Mouse (Mus musculus) kidney, adult 18-20 months (tissue): Measurements from ENCODE around the gene Vps50.
A peak's percentile ranks its signal among the peaks of the same experiment; 100 is the strongest.
"Not testable (repeated sequence)": the region's sequence is repeated elsewhere in the genome, so short reads cannot be mapped to it uniquely, and the experiment has no call there.

Source experiments
- DNase-seq: peaks from one replicate; pipeline ENCODE4 v3.0.0; 2021

Vps50 gene

GRCm38 (mm10) chr6:3498162-3498848 lies at the start of gene Vps50, which contains the start of gene Hepacam2:
Gene Vps50 (plus strand): TSS chr6:3498382.
Gene Hepacam2 (minus strand): TSS chr6:3498298.
- DNase-seq, result peak; percentile 89

DNA sequence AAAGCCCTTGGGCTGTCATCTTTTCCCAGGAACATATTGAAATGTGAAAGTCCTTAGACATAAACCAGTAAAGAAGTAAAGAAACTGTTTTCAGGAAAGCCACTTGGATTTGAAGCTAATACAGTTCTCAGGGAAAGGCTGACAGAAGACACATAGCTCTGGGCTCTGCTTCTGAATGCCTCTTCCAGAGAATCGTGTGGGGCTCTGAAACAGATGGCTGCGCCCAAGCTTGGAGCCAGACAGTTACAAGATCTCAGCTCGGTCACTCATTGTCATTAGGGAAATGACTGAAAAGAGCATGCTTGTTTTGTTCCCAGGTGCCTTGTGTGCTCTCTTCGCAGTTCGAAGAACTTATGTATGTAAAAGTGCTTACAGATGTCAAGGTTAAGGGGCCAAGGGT lies 43.8 kb upstream of the Vps50 start:
- DNase-seq, result no peak

DNA sequence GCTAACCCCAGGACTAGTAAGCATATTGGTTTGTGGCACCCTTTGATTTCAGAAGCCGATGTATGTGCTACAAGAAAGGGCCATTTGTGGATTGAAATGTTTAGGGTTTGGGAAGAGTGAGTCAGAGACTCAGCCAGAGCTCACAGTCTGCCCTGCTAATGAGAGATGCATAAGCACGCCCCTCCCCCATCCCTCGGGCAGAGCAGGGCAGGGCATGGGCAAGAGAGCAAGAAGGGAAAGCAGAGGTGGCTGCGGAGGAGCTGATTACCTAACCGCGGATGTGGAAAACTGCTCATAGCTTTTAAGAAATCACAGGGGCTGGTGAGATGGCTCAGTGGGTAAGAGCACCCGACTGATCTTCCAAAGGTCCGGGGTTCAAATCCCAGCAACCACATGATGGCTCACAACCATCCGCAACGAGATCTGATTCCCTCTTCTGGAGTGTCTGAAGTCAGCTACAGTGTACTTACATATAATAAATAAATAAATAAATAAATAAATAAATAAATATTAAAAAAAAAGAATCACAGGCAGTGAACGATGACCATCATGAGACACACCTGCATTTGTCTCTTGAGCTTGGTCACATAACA lies 42.1 kb upstream of the Vps50 start:
- DNase-seq, result peak; percentile 13

- DNase-seq, result no peak
Observed at GRCm38 (mm10) chr6:3463026-3463425, 35.2 kb upstream of the Vps50 start.

DNA sequence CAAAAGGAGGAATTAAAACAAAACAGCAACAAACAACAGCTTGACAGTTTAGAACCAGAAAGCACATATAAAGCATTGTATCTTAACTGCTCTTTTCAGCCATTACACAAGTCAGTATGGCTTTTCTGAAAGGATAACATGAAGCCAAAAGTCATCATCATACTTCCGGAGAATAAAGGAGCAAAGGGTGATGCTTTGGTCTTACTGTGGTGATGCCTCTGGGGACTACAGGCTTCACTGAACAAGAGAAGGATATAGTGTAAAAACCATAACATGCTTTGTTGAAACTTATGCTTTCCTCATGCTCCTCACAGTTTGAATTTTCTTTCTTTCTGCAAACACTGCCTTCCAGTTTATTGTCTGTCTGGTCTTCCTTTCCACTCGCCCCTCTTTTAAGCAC lies 34.6 kb upstream of the Vps50 start:
- DNase-seq, result no peak

DNA sequence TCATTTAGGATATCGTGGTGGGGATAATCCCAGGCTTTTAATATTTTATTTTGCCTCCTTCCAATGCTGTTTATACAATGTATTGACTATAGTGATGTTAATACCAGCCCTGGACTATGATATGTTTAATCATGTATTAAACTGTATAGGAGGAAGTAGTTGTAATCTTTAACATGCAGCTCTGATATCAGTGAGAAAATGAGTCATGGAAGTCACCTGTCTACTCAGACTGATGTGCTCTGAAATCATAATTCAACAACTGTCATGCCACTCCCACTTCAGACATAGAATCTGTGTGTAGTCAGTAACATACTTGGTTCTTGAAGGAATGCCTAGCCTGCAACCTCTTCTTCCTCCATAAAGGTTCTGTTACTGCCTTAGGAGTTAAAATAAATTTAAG lies 29.6 kb upstream of the Vps50 start:
- DNase-seq, result no peak

- no peak for DNase-seq
Observed at GRCm38 (mm10) chr6:3470706-3471105, 27.5 kb upstream of the Vps50 start.

- DNase-seq, result no peak
Observed at GRCm38 (mm10) chr6:3476299-3476698, 21.9 kb upstream of the Vps50 start.

GRCm38 (mm10) chr6:3479853-3480252 lies 18.3 kb upstream of the Vps50 start:
- no peak for DNase-seq

DNA sequence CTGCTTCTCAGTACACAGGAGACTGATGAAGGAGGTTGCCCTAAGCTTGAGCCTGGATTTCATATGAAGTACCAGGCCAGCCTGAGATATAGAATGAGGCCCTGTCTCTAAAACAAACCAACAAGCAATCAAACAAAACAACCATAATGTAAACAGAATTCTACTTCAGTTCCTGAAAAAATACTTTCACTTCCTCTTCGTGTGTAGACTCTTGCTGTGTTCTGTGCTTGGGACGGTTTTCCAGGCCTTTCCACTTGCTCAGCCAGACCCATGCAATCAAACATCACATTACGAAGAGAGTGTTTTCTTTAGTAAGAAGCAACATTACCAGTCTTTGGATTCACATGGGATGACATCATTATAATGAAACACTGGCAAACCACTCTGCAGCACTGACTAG lies 16.5 kb upstream of the Vps50 start:
- DNase-seq, result no peak

GRCm38 (mm10) chr6:3485133-3485532 lies 13.0 kb upstream of the Vps50 start:
- no peak for DNase-seq

GRCm38 (mm10) chr6:3487355-3487754 lies 10.8 kb upstream of the Vps50 start:
- no peak for DNase-seq

DNA sequence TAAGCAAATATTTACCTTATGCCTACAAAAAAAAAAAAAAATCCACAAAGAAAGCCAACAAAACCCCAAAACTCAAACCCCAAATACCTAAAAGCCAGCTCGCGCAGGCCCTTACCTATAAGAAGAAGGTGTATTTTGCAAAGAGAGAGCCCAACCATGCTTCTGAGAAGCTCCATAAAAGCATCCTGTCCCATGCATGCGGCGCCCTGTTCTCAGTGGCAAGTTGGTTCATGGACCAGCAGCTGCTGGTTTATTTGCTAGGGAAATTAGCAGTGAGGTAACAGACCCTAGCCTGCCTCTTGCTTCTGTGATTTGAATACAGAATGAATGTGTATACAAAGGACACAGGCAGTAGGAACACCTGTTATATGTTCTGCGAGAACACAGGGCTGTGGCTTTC lies 3.9 kb upstream of the Vps50 start:
- DNase-seq, result no peak

- no peak for DNase-seq
Observed at GRCm38 (mm10) chr6:3496210-3496609, 2.0 kb upstream of the Vps50 start.

- no peak for DNase-seq
Observed at GRCm38 (mm10) chr6:3500286-3500685, 2.1 kb downstream of the Vps50 start.

- no peak for DNase-seq
Observed at GRCm38 (mm10) chr6:3505289-3505688, 7.1 kb downstream of the Vps50 start.

DNA sequence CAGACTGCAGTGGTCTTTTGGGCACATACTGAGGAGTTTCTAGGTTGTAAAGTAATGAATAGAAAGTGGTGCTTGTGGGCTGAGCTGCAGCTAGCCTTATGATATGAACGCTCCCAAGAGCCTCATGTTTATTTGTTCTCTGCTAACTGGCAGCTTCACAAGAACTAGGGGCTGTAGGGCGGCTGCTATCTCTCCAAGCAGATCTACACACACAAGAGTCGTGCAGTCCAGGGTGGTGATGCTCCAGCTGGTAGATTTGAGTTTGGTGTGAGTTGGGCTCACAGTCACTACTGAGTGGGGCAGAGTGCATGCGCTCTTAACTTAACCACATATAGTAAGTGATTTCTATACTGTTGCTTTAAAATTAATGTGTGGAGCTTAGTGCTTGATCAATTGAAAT lies 8.9 kb downstream of the Vps50 start:
- DNase-seq, result no peak

GRCm38 (mm10) chr6:3508151-3508550 lies 10.0 kb downstream of the Vps50 start:
- not testable (repeated sequence) for DNase-seq

DNA sequence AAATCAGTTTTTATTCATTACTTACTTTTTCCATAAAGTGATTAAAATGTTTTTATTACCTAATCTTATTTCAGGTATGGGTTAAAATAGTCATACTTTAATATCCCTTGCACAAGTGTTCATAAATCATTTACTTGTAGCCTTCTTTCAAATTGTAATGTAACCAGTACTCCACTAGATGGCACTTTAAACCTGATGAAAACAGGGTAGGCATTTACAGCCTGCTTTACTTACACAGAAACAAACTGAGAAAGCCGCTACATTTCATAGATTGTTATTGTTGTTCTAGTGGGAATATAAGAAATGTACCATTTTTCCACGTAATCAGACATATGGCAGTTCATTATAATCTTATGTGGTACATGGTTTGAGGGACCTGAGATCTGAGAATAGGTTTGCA lies 11.6 kb downstream of the Vps50 start:
- no peak for DNase-seq

DNA sequence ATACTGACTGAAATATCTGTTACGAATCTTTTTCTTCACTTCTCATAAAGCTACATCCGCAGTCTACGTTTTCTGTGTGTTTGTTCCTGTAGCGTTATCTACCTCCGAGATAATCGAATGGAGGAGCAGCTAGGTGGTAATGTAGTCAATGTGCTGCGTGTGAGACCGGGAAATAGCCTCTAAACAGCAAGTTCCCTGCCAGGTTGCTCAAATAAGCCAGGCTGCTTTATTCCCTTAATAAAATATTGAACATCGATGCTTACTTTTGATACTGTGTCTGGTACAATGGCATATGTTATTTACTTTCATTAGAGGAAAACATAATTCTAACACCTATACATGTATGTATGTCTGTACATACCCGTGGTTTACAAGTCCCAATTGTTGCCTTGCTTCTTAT lies 12.9 kb downstream of the Vps50 start:
- DNase-seq, result no peak

- DNase-seq, result no peak
Observed at GRCm38 (mm10) chr6:3511612-3512011, 13.4 kb downstream of the Vps50 start.

DNA sequence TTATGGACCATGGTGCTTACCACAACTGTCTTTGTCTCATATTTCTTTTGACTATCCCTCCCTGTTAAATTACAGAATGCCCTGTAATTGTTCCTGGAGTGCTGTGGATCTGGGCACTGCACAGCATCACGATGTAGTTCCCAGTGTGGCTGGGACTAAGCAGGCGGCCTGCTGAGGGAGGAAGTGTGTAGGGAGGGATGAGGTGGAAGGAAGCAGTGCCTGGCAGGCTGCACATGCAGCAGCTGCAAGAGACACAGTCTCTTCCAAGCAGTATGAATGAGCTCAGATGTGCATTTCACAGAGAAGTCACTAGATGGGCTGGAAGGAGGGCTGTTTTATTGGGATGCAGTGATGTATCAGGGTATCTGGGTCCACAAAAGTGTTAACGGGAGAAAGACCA lies 14.4 kb downstream of the Vps50 start:
- DNase-seq, result no peak

- DNase-seq, result no peak
Observed at GRCm38 (mm10) chr6:3528198-3528597, 30.0 kb downstream of the Vps50 start.

GRCm38 (mm10) chr6:3531445-3531844 lies 33.3 kb downstream of the Vps50 start:
- no peak for DNase-seq

- no peak for DNase-seq
Observed at GRCm38 (mm10) chr6:3536048-3536447, 37.9 kb downstream of the Vps50 start.
